Mouse (Mus musculus) lung, embryonic 14.5 days (tissue): Measurements from ENCODE around the gene Slc6a4. TPM values are rescaled to one million over a fixed set of nuclear protein-coding genes. Genes with fewer than 3 reads are reported as not detected.

Experiments used
- ATAC-seq: fragments of 200-750 bp; cut with Nextera tagmentation; 2 replicates; pipeline ENCODE4 v1.8.0; 2017; ENCODE audit warnings: mild to moderate bottlenecking, moderate TSS enrichment, moderate library complexity; ENCODE audit not compliant: insufficient read depth
- DNase-seq: peaks from one replicate; pipeline ENCODE4 v3.0.0-alpha.2; 2015
- H3K27ac ChIP-seq: fragments of 300-500 bp; sonication (generic); 2 replicates; pipeline ENCODE4 v1.5.1; 2014; ENCODE audit warnings: low read depth, mild to moderate bottlenecking, moderate library complexity
- H3K27me3 ChIP-seq: fragments of 300-500 bp; sonication (generic); 2 replicates; pipeline ENCODE4 v1.6.1; 2014; ENCODE audit warnings: low read length, control low read depth; ENCODE audit not compliant: insufficient read depth
- H3K36me3 ChIP-seq: fragments of 300-500 bp; sonication (generic); 2 replicates; pipeline ENCODE4 v1.6.1; 2014; ENCODE audit warnings: control low read depth; ENCODE audit not compliant: insufficient read depth
- H3K4me1 ChIP-seq: fragments of 300-500 bp; sonication (generic); 2 replicates; pipeline ENCODE4 v1.6.1; 2014; ENCODE audit warnings: antibody characterized with exemption, control low read depth; ENCODE audit not compliant: insufficient read depth
- H3K4me2 ChIP-seq: fragments of 300-500 bp; sonication (generic); 2 replicates; pipeline ENCODE4 v1.6.1; 2014; ENCODE audit warnings: mild to moderate bottlenecking
- H3K4me3 ChIP-seq: fragments of 300-500 bp; sonication (generic); 2 replicates; pipeline ENCODE4 v1.5.1; 2014; ENCODE audit warnings: low read depth, low read length
- H3K9ac ChIP-seq: fragments of 300-500 bp; sonication (generic); 2 replicates; pipeline ENCODE4 v1.6.1; 2014
- H3K9me3 ChIP-seq: fragments of 300-500 bp; sonication (generic); 2 replicates; pipeline ENCODE4 v1.6.1; 2016; ENCODE audit warnings: low read depth, low read length, control low read depth
- CTCF ChIP-seq: IDR thresholded peaks from 2 replicates; pipeline ENCODE4 v1.5.1; 2016; ENCODE audit warnings: antibody characterized with exemption, low read depth
- WGBS: fragments of 180-500 bp; shearing (Covaris S2); extraction: QIAGEN DNeasy Blood & Tissue Kit; methylation state at CpG from one replicate; pipeline ENCODE4 v1.1.7; 2014; 5-methylcytosine and 5-hydroxymethylcytosine counted together
- polyA plus RNA-seq: library from polyadenylated mRNA; unstranded; fragments of >200 nt; fragmentation: Nextera tagmentation; extraction: Ambion mirVana; gene quantifications from 2 replicates; pipeline ENCODE4 v1.2.1, GENCODE M21; 2014

Gene Slc6a4
- polyA plus RNA-seq, 1 experiment from 2014 or later = 1.8 TPM

DNA sequence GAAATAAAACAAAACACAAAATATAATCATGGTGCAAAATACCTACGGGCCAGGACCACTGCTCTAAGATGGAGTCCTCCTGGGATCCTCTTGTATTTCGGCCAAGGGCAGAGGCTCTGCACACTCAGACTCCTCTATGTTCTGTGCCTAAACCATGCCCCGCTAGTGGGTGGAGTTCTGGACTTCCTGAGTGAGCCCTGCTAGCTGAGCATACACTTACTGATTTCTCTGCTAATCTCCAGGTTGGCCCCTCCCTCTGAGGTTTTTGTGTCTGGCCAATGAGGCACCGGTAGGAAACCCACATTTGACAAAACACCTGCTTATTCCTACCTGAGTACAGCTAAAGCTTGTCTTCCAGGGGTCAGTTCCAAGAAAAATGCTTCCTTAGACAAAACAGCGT is 2.3 kb downstream of the Slc6a4 start:
- WGBS = 50% methylated on average over 5 of the region's 5 CpGs
- no peaks in the 10 kb centered on the region for H3K9me3 ChIP-seq
- no peaks in the 10 kb centered on the region for H3K36me3 ChIP-seq

DNA sequence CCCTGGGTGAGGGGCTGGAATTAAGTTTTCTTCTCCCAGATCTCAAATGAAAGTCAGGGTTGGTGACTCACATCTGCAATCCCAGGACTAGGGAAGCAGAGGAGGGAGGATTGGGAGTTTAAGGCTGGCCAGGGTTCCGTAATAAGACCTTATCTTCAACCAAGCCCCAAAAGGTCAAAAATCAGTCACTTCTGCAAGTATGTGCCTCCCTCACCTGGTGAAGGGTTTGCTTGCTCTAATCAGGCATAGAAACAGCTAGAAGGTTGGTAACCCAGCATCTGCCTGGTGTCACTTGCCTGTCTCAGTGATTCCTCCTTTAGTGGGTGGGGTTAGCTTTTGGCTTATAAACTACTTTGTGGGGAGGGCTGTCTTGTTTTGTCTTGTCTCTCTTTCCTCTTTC is 4.0 kb downstream of the Slc6a4 start:
- H3K27ac ChIP-seq = no peak overlapping the region
- no peak for ATAC-seq
- peaks cover 35% of the 10 kb centered on the region for H3K27me3 ChIP-seq
- H3K4me2 ChIP-seq = no peak overlapping the region
- TF ChIP-seq CTCF = no peak
- no peak overlapping the region for H3K9ac ChIP-seq
- no peaks in the 10 kb centered on the region for H3K9me3 ChIP-seq
- no peaks in the 10 kb centered on the region; the same call in 1 of the 2 replicates for H3K4me1 ChIP-seq
- no peak for DNase-seq
- WGBS = 32% methylated on average over 1 of the region's 1 CpGs
- no peaks in the 10 kb centered on the region for H3K36me3 ChIP-seq
- H3K4me3 ChIP-seq = no peak overlapping the region

More for the DNA sequence above, 2.3 kb downstream of the Slc6a4 start:
- no peak overlapping the region for H3K27ac ChIP-seq
- no peak overlapping the region for H3K4me3 ChIP-seq
- no peak overlapping the region for H3K4me2 ChIP-seq
- peaks cover 38% of the 10 kb centered on the region for H3K27me3 ChIP-seq
- DNase-seq = no peak
- H3K4me1 ChIP-seq = no peaks in the 10 kb centered on the region; the same call in 1 of the 2 replicates
- H3K9ac ChIP-seq = no peak overlapping the region
- TF ChIP-seq CTCF = no peak
- ATAC-seq = no peak

DNA sequence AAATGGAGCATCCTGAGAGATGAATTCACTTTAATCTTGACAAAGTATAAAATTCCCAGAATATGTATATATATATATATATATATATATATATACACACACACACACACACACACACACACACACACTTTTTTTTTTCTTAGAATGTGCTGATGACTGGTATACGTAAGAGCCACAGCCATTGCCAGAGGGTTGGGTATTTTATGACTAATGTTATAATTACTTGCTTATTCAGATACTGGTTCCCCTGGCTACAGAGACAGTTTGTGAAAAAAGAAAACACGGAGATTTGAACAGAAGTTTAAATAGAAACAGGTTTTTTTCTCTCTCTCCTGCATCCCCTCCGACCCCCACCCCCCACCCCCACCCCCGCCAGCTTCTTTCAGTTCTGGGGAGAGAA is 7.5 kb downstream of the Slc6a4 start:
- Histone ChIP-seq H3K9ac (no peak overlapping the region), H3K4me1 (no peaks in the 10 kb centered on the region), H3K4me2 (no peak overlapping the region), H3K9me3 (no peaks in the 10 kb centered on the region), H3K4me3 (no peak overlapping the region), H3K27me3 (0 out of 2 replicates have a peak, but pooled peaks cover 6% of the 10 kb centered on the region), H3K27ac (no peak overlapping the region), H3K36me3 (no peaks in the 10 kb centered on the region)
- ATAC-seq (no peak), DNase-seq (no peak)
- 48% methylated on average over 4 of the region's 4 CpGs for WGBS
- TF ChIP-seq CTCF = no peak

DNA sequence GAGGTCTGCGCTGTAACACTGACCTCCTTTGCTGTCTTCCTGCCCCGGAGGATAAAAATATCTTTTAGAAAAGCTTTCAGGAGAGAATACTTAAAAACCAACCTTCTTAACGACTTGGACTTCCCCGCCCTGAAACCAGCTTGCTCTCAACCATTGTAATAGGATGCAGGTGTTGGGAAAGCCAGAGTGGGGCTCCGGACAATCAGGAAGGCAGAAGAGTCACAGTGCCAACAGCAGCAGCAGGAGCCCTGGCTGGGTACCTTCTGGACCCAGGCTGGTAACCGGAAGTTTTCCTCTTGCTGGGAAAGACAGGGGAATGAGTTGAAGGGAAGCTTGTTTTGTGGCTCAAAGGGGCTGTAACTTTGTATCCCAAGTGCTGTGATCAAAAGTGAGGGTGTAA is 8.2 kb downstream of the Slc6a4 start:
- Histone ChIP-seq H3K4me3 (no peak overlapping the region), H3K9me3 (no peaks in the 10 kb centered on the region), H3K4me2 (no peak overlapping the region), H3K27me3 (0 out of 2 replicates have a peak, but pooled peaks cover 5% of the 10 kb centered on the region), H3K4me1 (no peaks in the 10 kb centered on the region), H3K9ac (no peak overlapping the region), H3K27ac (no peak overlapping the region), H3K36me3 (no peaks in the 10 kb centered on the region)
- 40% methylated on average over 6 of the region's 6 CpGs for WGBS
- no peak for DNase-seq
- ATAC-seq = no peak
- TF ChIP-seq CTCF = no peak

DNA sequence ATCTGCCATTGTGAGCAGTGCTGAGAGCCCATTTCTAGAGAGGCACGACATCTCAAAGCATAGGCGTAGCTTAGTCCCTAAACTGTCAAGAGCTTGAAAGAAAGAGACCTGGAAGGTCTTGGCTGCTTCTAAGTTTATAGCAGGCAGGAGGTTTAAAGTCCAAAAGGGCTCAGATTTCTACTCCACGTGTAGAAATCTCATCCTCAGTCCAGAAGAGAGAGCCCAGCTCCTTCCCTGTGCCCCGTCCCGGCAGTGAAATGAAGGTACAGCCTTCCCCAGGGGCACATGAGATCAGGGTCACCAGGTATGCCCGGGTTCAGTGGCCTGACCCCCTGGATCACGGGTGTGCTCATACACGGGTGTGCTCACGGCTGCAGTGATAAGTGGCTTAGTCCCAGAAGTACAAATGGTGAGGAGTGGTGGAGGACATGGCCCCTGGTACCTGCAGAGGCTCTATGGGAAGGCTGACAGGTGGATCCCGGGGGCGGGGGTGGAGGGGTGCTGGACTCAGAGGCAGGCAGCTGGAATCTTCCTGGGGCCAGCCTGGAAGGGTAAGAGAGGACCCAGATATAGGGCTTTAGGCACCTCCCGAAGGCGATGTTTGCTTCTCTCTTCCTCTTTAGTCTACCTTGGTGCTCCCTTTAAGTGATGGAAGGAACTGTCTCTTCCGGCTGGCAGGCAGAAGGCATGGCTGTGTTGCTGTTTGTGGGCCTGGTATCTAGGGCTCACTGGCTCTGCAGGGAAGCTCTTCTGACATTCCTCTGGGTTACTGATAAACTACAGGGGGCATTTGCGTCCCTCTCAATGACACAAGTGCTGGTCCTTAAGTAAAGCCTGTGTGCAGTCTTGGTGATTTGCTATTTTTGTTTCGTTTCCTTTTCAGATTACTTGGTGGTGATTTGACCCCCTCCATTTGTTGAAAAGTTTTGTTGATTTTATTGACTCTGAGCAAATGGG is 10.9 kb downstream of the Slc6a4 start:
- no peak overlapping the region for H3K4me3 ChIP-seq
- H3K36me3 ChIP-seq = no peaks in the 10 kb centered on the region
- TF ChIP-seq CTCF = no peak
- DNase-seq (no peak), ATAC-seq (no peak)
- no peaks in the 10 kb centered on the region for H3K4me1 ChIP-seq
- H3K4me2 ChIP-seq = no peak overlapping the region
- H3K9me3 ChIP-seq = no peaks in the 10 kb centered on the region
- H3K27ac ChIP-seq = no peak overlapping the region
- WGBS = 58% methylated on average over 16 of the region's 16 CpGs
- 0 out of 2 replicates have a peak, but pooled peaks cover 5% of the 10 kb centered on the region for H3K27me3 ChIP-seq
- no peak overlapping the region for H3K9ac ChIP-seq

DNA sequence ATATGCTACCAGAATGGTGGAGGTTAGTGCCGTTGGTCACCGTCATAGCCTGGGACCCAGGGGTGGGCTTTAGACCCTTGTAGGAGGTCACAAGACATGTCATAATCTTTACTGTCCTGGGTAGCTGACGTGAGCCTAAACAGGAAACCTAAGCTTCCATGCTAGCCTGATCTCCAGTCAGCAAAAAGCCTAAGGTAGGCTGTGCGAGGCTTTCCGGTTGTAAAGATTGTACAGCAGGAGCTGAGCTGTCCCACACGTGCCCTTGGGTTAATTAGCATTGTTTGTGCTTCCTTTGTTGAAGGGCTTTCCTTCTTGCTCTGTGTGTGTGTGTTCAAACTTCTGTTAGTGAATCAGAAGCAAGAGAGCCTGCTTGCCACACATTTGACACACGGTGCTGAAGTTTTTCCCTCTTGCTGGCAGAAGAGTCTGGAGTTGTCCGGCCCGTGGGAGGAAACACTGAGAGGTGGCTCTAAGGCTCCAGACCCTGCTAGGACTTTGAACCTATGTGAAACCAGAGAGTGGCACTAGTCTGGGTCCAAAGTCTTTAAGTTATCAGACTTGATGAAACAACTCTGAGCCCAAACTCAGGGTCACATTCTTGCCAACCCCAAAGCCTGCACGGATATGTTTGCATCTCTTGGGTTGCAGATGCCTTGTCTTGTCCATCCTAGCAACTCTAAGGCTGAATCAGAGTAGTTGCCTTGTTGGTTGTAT is 12.5 kb downstream of the Slc6a4 start:
- Histone ChIP-seq H3K27me3 (0 out of 2 replicates have a peak, but pooled peaks cover 5% of the 10 kb centered on the region), H3K4me2 (no peak overlapping the region), H3K4me3 (no peak overlapping the region), H3K36me3 (no peaks in the 10 kb centered on the region), H3K9me3 (no peaks in the 10 kb centered on the region), H3K27ac (no peak overlapping the region), H3K9ac (no peak overlapping the region), H3K4me1 (no peaks in the 10 kb centered on the region)
- DNase-seq = no peak
- WGBS = 80% methylated on average over 10 of the region's 10 CpGs
- ATAC-seq = no peak
- no peak for TF ChIP-seq CTCF

DNA sequence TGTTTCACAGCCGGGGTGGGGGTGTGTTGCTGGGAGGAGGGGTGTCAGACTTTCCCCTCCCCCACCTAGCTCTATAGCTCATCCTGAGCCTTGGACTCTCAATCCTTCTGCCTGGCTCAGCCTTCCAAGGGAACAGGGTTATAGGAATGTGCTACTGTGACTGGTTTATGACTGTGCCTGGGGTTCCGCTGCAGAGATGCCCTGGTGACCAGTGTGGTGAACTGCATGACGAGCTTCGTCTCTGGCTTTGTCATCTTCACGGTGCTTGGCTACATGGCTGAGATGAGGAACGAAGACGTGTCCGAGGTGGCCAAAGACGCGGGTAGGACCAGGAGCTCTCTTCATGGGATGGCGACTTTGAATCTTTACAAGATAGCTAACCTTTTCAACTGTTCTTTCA is 19.6 kb downstream of the Slc6a4 start:
- ATAC-seq (no peak), DNase-seq (no peak)
- Histone ChIP-seq H3K9ac (no peak overlapping the region), H3K9me3 (no peaks in the 10 kb centered on the region), H3K27me3 (no peaks in the 10 kb centered on the region), H3K4me3 (no peak overlapping the region), H3K4me2 (no peak overlapping the region), H3K27ac (no peak overlapping the region), H3K4me1 (no peaks in the 10 kb centered on the region), H3K36me3 (no peaks in the 10 kb centered on the region)
- no peak for TF ChIP-seq CTCF
- WGBS = 83% methylated on average over 11 of the region's 11 CpGs
